Mouse (Mus musculus) erythroblast, adult 5-6 weeks (primary cell): ENCODE results near the gene 5530400C23Rik. TPM values are rescaled to one million over a fixed set of nuclear protein-coding genes. Genes with fewer than 3 reads are reported as not detected.
"Not testable (repeated sequence)": the region's sequence is repeated elsewhere in the genome, so short reads cannot be mapped to it uniquely, and the experiment has no call there.

Experiments
- ATAC-seq: replicated peaks from 2 replicates; pipeline ENCODE4 v1.8.0; 2016; ENCODE audit warnings: moderate number of reproducible peaks, mild to moderate bottlenecking, moderate TSS enrichment, inconsistent platforms; ENCODE audit not compliant: poor library complexity, low FRiP score, severe bottlenecking
- total RNA-seq, 2 experiments: library from RNA; stranded (forward) in 1 of 2; stranded (reverse) in 1 of 2; fragments of 150-400 nt in 1 of 2; fragments of 200-764, 138-1000 nt in 1 of 2; gene quantifications; 2 replicates each; pipeline versions ENCODE4 v1.2.3 to v1.2.4; 2015 to 2017; ENCODE audit warnings: low replicate concordance in 2 of 2

Gene 5530400C23Rik
- total RNA-seq (2015; ENCODE audit: low replicate concordance) (not detected in 2 replicates), total RNA-seq (2017; ENCODE audit: low replicate concordance) (not detected in 2 replicates)

- ATAC-seq = not testable (repeated sequence)
These were observed at the start of gene 5530400C23Rik for GRCm38 (mm10) chr6:133291916-133292315. Gene 5530400C23Rik (plus strand): TSS chr6:133292216.

- no peak for ATAC-seq
These were observed 14.1 kb downstream of the 5530400C23Rik start for GRCm38 (mm10) chr6:133305952-133306715.

GRCm38 (mm10) chr6:133313896-133314295 is 21.9 kb downstream of the 5530400C23Rik start:
- ATAC-seq = not testable (repeated sequence)

GRCm38 (mm10) chr6:133338535-133338934 is 46.5 kb downstream of the 5530400C23Rik start:
- ATAC-seq = no peak

- ATAC-seq = not testable (repeated sequence)
These were observed 49.7 kb downstream of the 5530400C23Rik start for GRCm38 (mm10) chr6:133341731-133342130.

Other genes with a start within 250 kb of the 5530400C23Rik start
- gene Tas2r140, start 236.4 kb upstream of the 5530400C23Rik start, total RNA-seq (2015; ENCODE audit: low replicate concordance) = not detected in 2 replicates
- not detected in 2 replicates for gene Tas2r140, start 236.4 kb upstream of the 5530400C23Rik start, total RNA-seq (2017; ENCODE audit: low replicate concordance)
- 5.0 and 13.3 TPM in 2 replicates for gene Smim10l1, start 187.3 kb upstream of the 5530400C23Rik start, total RNA-seq (2015; ENCODE audit: low replicate concordance)
- gene Smim10l1, start 187.3 kb upstream of the 5530400C23Rik start, total RNA-seq (2017; ENCODE audit: low replicate concordance) = 10.9 and 18.4 TPM in 2 replicates